Mouse (Mus musculus) forebrain, postnatal 0 days (tissue): ENCODE measurements around the gene Mapk11. TPM values are rescaled to one million over a fixed set of nuclear protein-coding genes. Genes with fewer than 3 reads are reported as not detected.

Experiments used
- ATAC-seq: fragments of 200-750 bp; cut with Nextera tagmentation; 2 replicates; pipeline ENCODE4 v1.8.0; 2017; ENCODE audit warnings: mild to moderate bottlenecking, moderate library complexity
- DNase-seq: peaks from one replicate; pipeline ENCODE4 v3.0.0-alpha.2; 2015
- H3K27ac ChIP-seq: fragments of 300-500 bp; sonication (generic); 2 replicates; pipeline ENCODE4 v1.5.1; 2014; ENCODE audit warnings: low read depth, mild to moderate bottlenecking, antibody characterized with exemption, low read length, moderate library complexity, mixed read lengths
- H3K27me3 ChIP-seq: fragments of 300-500 bp; sonication (generic); 2 replicates; pipeline ENCODE4 v1.6.1; 2014; ENCODE audit warnings: mild to moderate bottlenecking, low read length, mixed read lengths; ENCODE audit not compliant: insufficient read depth
- H3K36me3 ChIP-seq: fragments of 300-500 bp; sonication (generic); 2 replicates; pipeline ENCODE4 v1.6.1; 2014; ENCODE audit warnings: mild to moderate bottlenecking, moderate library complexity; ENCODE audit not compliant: insufficient read depth
- H3K4me1 ChIP-seq: fragments of 300-500 bp; sonication (generic); 2 replicates; pipeline ENCODE4 v1.6.1; 2014; ENCODE audit warnings: antibody characterized with exemption; ENCODE audit not compliant: insufficient read depth
- H3K4me2 ChIP-seq: fragments of 300-500 bp; sonication (generic); 2 replicates; pipeline ENCODE4 v1.6.1; 2014; ENCODE audit warnings: low read depth, mild to moderate bottlenecking, moderate library complexity
- H3K4me3 ChIP-seq: fragments of 300-500 bp; sonication (generic); 2 replicates; pipeline ENCODE4 v1.5.1; 2014; ENCODE audit warnings: low read depth, low read length, mixed read lengths
- H3K9ac ChIP-seq: fragments of 300-500 bp; sonication (generic); 2 replicates; pipeline ENCODE4 v1.6.1; 2014; ENCODE audit warnings: mild to moderate bottlenecking
- H3K9me3 ChIP-seq: fragments of 300-500 bp; sonication (generic); 2 replicates; pipeline ENCODE4 v1.6.1; 2016; ENCODE audit warnings: low read length
- CTCF ChIP-seq: sonication (generic); IDR thresholded peaks from 2 replicates; pipeline ENCODE4 v1.5.1; 2016; ENCODE audit warnings: antibody characterized with exemption, control low read depth, low read depth
- WGBS: fragments of 180-500 bp; shearing (Covaris S2); extraction: QIAGEN DNeasy Blood & Tissue Kit; methylation state at CpG from one replicate; pipeline ENCODE4 v1.1.7; 2014; 5-methylcytosine and 5-hydroxymethylcytosine counted together
- polyA plus RNA-seq: library from polyadenylated mRNA; unstranded; fragments of >200 nt; fragmentation: Nextera tagmentation; extraction: Ambion mirVana; gene quantifications from 2 replicates; pipeline ENCODE4 v1.2.1, GENCODE M21; 2015
- total RNA-seq: library from RNA; depleted of rRNA; stranded (reverse); fragments of >200 nt; gene quantifications from 2 replicates; pipeline ENCODE4 v1.2.3, GENCODE M21; 2014

Mapk11 gene
- total and polyA plus RNA-seq, 2 experiments from 2014 or later, result 21.3 to 35.2 TPM

GRCm38 (mm10) chr15:89150041-89150390 is 588 bp upstream of the Mapk11 start:
- Histone ChIP-seq H3K4me2 (peak overlapping the region; percentile 83), H3K27me3 (no peaks in the 10 kb centered on the region), H3K9ac (peak overlapping the region; percentile 87), H3K36me3 (peaks cover 11% of the 10 kb centered on the region), H3K4me1 (peaks cover 15% of the 10 kb centered on the region; the same call in 1 of the 2 replicates), H3K4me3 (peak overlapping the region; percentile 76), H3K9me3 (no peaks in the 10 kb centered on the region), H3K27ac (no peak overlapping the region)
- peak; percentile 29 for TF ChIP-seq CTCF
- no peak for DNase-seq
- ATAC-seq, result no peak
- 4% methylated on average over 13 of the region's 13 CpGs for WGBS

DNA sequence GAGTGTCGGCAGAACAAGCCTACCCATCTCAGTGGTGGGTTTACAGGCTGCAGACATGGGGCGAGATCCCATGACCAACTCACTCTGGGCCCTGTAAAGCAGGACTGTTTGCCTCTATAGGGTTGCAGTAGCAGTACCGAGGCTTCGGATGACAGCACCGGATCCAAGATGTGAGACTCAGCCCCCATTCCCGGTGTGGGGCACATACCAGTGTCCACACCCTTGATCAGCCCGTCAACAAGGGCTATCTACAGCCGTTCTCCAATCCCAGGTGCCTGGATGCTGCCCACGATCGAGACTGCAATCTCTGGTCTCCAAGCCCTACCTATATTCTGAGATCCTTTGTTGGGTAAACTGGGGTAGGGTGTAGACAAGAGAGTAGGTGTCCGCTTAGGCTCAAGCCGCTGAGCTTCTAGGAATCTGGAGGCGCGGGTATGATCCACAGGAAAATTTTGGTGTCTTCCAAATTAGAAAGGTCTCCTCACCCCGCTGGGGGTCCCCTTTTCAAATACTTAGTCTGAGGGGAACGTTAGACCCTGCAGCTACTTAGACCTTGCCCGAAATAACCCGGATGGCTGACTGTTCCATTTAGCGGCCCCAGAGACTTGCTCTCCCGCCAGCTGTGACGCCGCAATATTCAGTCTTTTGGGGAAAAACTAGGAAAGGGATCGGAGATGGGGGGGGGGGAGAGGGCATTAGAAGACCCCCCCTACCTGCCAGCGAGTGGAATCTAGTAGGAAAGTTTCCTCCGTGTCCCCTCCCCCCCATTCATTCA is 745 bp downstream of the Mapk11 start:
- peaks cover 15% of the 10 kb centered on the region; the same call in 1 of the 2 replicates for H3K4me1 ChIP-seq
- H3K27ac ChIP-seq, result peak overlapping the region; percentile 85
- H3K4me2 ChIP-seq, result peak overlapping the region; percentile 83
- no peaks in the 10 kb centered on the region for H3K9me3 ChIP-seq
- DNase-seq (peak; percentile 57), ATAC-seq (peak; percentile 29)
- H3K9ac ChIP-seq, result peak overlapping the region; percentile 87
- H3K27me3 ChIP-seq, result no peaks in the 10 kb centered on the region
- peaks cover 14% of the 10 kb centered on the region for H3K36me3 ChIP-seq
- 3% methylated on average over 25 of the region's 25 CpGs for WGBS
- TF ChIP-seq CTCF, result no peak
- peak overlapping the region; percentile 76 for H3K4me3 ChIP-seq

- ATAC-seq, result no peak
- peak overlapping the region; percentile 76 for H3K4me3 ChIP-seq
- H3K4me2 ChIP-seq, result peak overlapping the region; percentile 83
- 0 out of 2 replicates have a peak overlapping the region, but pooled peaks have one; percentile 87 for H3K9ac ChIP-seq
- H3K27ac ChIP-seq, result no peak overlapping the region
- no peak for DNase-seq
- H3K9me3 ChIP-seq, result no peaks in the 10 kb centered on the region
- H3K4me1 ChIP-seq, result peaks cover 15% of the 10 kb centered on the region; the same call in 1 of the 2 replicates
- WGBS, result 53% methylated on average over 4 of the region's 4 CpGs
- H3K27me3 ChIP-seq, result no peaks in the 10 kb centered on the region
- no peak for TF ChIP-seq CTCF
- H3K36me3 ChIP-seq, result peaks cover 14% of the 10 kb centered on the region
These were observed 1.5 kb downstream of the Mapk11 start for GRCm38 (mm10) chr15:89147895-89148294.

DNA sequence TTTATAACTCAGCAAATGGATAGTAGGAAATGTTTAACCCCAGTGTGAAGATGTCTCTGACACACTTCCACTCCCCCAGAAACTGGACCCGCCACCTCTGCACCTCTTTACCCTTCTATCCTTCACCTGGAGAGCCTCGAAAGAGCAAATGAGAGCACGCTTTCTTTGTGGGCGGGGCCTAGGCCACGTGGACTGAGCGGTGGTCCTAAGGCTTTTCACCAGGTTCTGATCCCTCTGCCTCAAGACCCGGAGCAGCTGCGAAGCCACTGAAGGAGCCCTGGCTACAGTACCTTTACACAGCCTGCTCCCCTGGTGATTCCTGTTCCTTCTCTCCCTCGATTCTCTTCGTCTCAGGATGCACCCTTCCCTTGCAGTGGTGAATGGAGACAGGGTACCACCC is 2.0 kb downstream of the Mapk11 start:
- Histone ChIP-seq H3K36me3 (peaks cover 14% of the 10 kb centered on the region), H3K4me3 (peak overlapping the region; percentile 76), H3K4me2 (peak overlapping the region; percentile 83), H3K4me1 (peaks cover 15% of the 10 kb centered on the region; the same call in 1 of the 2 replicates), H3K9ac (peak overlapping the region; percentile 55; the same call in 1 of the 2 replicates), H3K9me3 (no peaks in the 10 kb centered on the region), H3K27ac (no peak overlapping the region), H3K27me3 (no peaks in the 10 kb centered on the region)
- ATAC-seq, result no peak
- WGBS, result 18% methylated on average over 10 of the region's 10 CpGs
- no peak for DNase-seq
- no peak for TF ChIP-seq CTCF

- ATAC-seq (peak; percentile 14; the same call in 1 of the 2 replicates), DNase-seq (peak; percentile 49)
- H3K4me2 ChIP-seq, result peak overlapping the region; percentile 83
- TF ChIP-seq CTCF, result no peak
- H3K9ac ChIP-seq, result peak overlapping the region; percentile 55
- peak overlapping the region; percentile 76 for H3K4me3 ChIP-seq
- WGBS, result 8% methylated on average over 16 of the region's 16 CpGs
- peak overlapping the region; percentile 59 for H3K27ac ChIP-seq
- H3K27me3 ChIP-seq, result no peaks in the 10 kb centered on the region
- no peaks in the 10 kb centered on the region for H3K9me3 ChIP-seq
- H3K4me1 ChIP-seq, result peaks cover 15% of the 10 kb centered on the region; the same call in 1 of the 2 replicates
- H3K36me3 ChIP-seq, result peaks cover 14% of the 10 kb centered on the region
These were observed 2.4 kb downstream of the Mapk11 start for GRCm38 (mm10) chr15:89147024-89147423.

GRCm38 (mm10) chr15:89146537-89146936 is 2.9 kb downstream of the Mapk11 start:
- ATAC-seq, result peak; percentile 34; the same call in 1 of the 2 replicates
- 4% methylated on average over 26 of the region's 27 CpGs for WGBS
- Histone ChIP-seq H3K9ac (peak overlapping the region; percentile 55), H3K4me3 (peak overlapping the region; percentile 76), H3K4me2 (peak overlapping the region; percentile 83), H3K4me1 (peaks cover 15% of the 10 kb centered on the region; the same call in 1 of the 2 replicates), H3K9me3 (no peaks in the 10 kb centered on the region), H3K27ac (peak overlapping the region; percentile 59), H3K36me3 (peaks cover 14% of the 10 kb centered on the region), H3K27me3 (no peaks in the 10 kb centered on the region)
- TF ChIP-seq CTCF, result 0 out of 2 replicates have a peak, but pooled peaks have one; percentile 24
- peak; percentile 72 for DNase-seq

GRCm38 (mm10) chr15:89145813-89146350 is 3.5 kb downstream of the Mapk11 start:
- Histone ChIP-seq H3K27me3 (no peaks in the 10 kb centered on the region; the same call in 1 of the 2 replicates), H3K9ac (peak overlapping the region; percentile 55), H3K4me2 (peak overlapping the region; percentile 83), H3K4me1 (peaks cover 15% of the 10 kb centered on the region; the same call in 1 of the 2 replicates), H3K9me3 (no peaks in the 10 kb centered on the region), H3K36me3 (peaks cover 14% of the 10 kb centered on the region), H3K27ac (no peak overlapping the region), H3K4me3 (peak overlapping the region; percentile 76; the same call in 1 of the 2 replicates)
- DNase-seq (no peak), ATAC-seq (no peak)
- 84% methylated on average over 24 of the region's 24 CpGs for WGBS
- no peak for TF ChIP-seq CTCF
